Mouse (Mus musculus) thymus, postnatal 10 days (tissue): ENCODE measurements around the gene Exoc7.

Source experiments
- DNase-seq, 2 experiments: peaks; one replicate each; pipeline ENCODE4 v3.0.0; 2021; ENCODE audit warnings: low spot score in 2 of 2

Gene Exoc7

DNA sequence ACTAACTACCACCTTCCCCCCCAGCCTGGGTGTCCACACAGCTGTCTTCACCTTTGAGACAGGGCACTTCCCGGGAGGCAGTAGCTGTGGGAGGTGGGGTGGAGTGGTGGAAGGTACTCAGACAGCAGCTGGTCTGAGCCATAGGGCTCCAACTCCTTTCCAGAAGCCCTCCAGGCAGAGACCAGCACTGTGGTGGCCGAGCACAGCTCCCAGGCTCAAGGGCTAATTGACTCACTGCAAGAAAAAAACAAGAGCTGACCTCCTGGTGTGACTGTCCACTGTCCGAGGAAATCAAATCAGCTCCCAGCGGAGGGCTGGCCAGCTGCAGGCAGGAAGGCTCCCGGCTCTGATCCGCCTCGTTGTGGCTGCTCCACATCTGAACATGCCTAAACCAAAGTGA is 67.2 kb downstream of the Exoc7 start:
- DNase-seq = no peak
